Mouse (Mus musculus) hindbrain, embryonic 10.5 days (tissue): Measurements from ENCODE around the gene Krtap28-10. TPM values are rescaled to one million over a fixed set of nuclear protein-coding genes. Genes with fewer than 3 reads are reported as not detected.

Experiments
- DNase-seq: peaks from one replicate; pipeline ENCODE4 v3.0.0-alpha.2; 2017; ENCODE audit warnings: low spot score
- H3K27ac ChIP-seq: fragments of 300-500 bp; sonication (generic); 2 replicates; pipeline ENCODE4 v1.5.1; 2016; ENCODE audit warnings: mild to moderate bottlenecking, moderate library complexity
- H3K27me3 ChIP-seq: fragments of 300-500 bp; sonication (generic); 2 replicates; pipeline ENCODE4 v1.6.1; 2016; ENCODE audit warnings: mild to moderate bottlenecking; ENCODE audit not compliant: poor library complexity, insufficient read depth, severe bottlenecking
- H3K36me3 ChIP-seq: fragments of 300-500 bp; sonication (generic); 2 replicates; pipeline ENCODE4 v1.6.1; 2016; ENCODE audit warnings: mild to moderate bottlenecking, moderate library complexity
- H3K4me1 ChIP-seq: fragments of 300-500 bp; sonication (generic); replicated peaks from 2 replicates; pipeline ENCODE4 v1.6.1; 2016; ENCODE audit warnings: mild to moderate bottlenecking
- H3K4me3 ChIP-seq: fragments of 300-500 bp; sonication (generic); 2 replicates; pipeline ENCODE4 v1.5.1; 2016; ENCODE audit warnings: mild to moderate bottlenecking, moderate library complexity
- H3K9me3 ChIP-seq: fragments of 300-500 bp; sonication (generic); 2 replicates; pipeline ENCODE4 v1.6.1; 2016; ENCODE audit warnings: mild to moderate bottlenecking, moderate library complexity
- WGBS: fragments of 180-500 bp; shearing (Covaris S2); methylation state at CpG from one replicate; pipeline ENCODE4 v1.1.7; 2016; 5-methylcytosine and 5-hydroxymethylcytosine counted together
- polyA plus RNA-seq: library from polyadenylated mRNA; unstranded; fragments of >200 nt; fragmentation: Nextera tagmentation; extraction: Ambion mirVana; gene quantifications from 2 replicates; pipeline ENCODE4 v1.2.1, GENCODE M21; 2016

The Krtap28-10 gene
- not detected in 2 replicates for polyA plus RNA-seq

DNA sequence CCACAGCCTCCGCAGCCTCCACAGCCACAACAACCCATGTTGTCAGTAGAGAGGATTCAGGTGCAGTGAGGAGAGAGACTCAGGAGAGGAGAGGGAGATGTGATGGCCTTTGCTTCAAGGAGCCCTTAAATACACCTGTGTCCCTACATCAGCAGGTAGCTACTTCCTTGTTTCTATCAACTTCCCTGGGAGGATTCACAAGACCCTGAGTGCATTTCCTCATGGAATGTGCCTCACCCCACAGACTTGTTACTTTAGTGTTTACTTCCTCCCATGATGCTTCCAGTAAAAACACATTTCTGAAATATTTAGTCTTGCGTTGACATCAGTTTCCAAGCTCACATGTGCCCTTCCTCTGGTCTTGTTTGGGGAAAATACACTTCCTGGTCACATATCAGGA, at the start of gene Krtap28-10:
Krtap28-10 (minus strand) TSS at position 101 of the 400 bp plus-strand sequence.
- no peak for DNase-seq
- Histone ChIP-seq H3K27ac (no peak within 1 kb of the TSS), H3K27me3 (no peaks in the 10 kb centered on the region), H3K9me3 (no peaks in the 10 kb centered on the region), H3K4me1 (peaks cover 11% of the 10 kb centered on the region), H3K36me3 (no peaks in the 10 kb centered on the region), H3K4me3 (no peak within 1 kb of the TSS)
- 94% methylated on average over 2 of the region's 2 CpGs for WGBS

DNA sequence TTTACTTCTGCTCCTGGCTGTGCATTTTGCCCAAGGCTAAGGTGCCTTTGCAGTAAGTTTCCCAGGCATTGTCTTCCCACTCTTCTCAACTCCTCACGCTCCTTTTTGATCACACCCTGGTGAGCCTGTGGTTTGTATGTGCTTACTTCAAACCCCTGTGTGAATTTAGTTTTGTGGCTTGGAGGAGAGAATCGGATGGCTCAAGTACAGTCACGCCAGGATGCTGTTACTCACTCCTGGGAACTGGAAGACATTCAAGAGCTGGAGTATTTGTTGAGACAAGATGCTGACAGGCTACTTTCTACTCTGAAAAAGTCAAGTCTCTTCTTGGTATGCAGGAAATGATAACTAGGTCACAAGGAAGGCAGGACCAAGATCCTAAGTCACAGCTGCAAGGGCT, 49.0 kb upstream of the Krtap28-10 start:
- no peaks in the 10 kb centered on the region for H3K4me1 ChIP-seq
- H3K27ac ChIP-seq = no peak overlapping the region
- WGBS = 74% methylated on average over 3 of the region's 3 CpGs
- no peaks in the 10 kb centered on the region for H3K9me3 ChIP-seq
- H3K4me3 ChIP-seq = no peak overlapping the region
- no peaks in the 10 kb centered on the region for H3K36me3 ChIP-seq
- no peak for DNase-seq
- H3K27me3 ChIP-seq = no peaks in the 10 kb centered on the region

GRCm38 (mm10) chr1:83084790-83085189, 42.5 kb upstream of the Krtap28-10 start:
- Histone ChIP-seq H3K4me3 (no peak overlapping the region), H3K27ac (no peak overlapping the region), H3K9me3 (no peaks in the 10 kb centered on the region), H3K27me3 (no peaks in the 10 kb centered on the region), H3K36me3 (no peaks in the 10 kb centered on the region), H3K4me1 (no peaks in the 10 kb centered on the region)
- WGBS = 85% methylated on average over 2 of the region's 2 CpGs
- DNase-seq = no peak

DNA sequence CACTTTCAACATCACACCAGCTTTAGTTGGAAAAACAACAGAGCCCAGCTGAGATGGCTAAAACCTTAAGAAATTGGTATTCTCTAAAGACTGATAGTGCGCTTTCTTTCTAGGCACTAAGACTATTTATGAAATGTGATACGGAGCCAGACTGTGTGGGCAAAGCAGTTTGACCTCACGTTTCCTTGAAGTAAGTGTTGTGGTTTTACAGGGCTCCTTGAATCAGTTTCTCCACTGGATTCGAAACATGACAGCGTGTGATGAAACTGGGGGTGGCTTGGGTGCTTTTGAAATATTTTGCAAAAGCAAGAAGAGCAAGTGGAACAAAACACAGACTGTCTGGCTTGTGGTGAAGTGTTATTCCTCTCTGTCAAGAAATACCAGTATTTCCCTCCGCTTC, 34.7 kb upstream of the Krtap28-10 start:
- 75% methylated on average over 6 of the region's 6 CpGs for WGBS
- DNase-seq = no peak

DNA sequence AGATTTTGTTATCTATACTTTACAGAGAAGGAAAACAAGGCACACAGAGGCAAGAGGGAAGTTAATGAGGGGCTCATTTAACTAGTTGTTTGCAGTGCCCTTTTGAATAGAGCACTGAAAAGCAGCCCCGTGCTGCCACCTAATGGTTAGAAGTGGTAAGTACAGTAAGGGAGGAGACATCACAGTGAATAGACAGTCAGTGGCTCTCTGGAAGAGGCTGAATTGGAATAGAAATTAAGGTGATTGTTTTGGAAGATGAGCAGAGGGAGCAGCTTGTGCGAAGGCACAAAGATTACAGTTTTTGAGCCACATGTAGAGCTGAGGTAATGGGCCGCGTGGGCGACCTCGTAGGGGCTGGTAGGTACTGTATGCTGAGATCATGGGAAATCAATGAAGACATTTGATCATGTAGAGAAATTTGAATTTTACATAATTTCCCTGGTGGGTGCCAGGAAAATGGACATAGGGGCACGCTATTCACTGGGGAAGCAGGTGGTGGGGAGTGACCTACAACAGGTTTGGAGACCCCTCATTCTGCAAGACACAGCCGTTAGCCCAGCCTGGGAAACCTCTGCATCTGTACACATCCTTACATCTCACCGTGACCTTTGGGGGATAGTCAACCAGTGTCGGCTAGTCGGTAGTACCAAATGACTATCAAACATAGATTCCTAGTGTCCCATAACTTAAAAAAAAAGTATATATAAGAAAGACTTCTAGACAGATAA, 34.1 kb upstream of the Krtap28-10 start:
- H3K9me3 ChIP-seq = no peaks in the 10 kb centered on the region
- DNase-seq = peak; percentile 49
- H3K27me3 ChIP-seq = no peaks in the 10 kb centered on the region
- H3K4me3 ChIP-seq = peak overlapping the region; percentile 21; the same call in 1 of the 2 replicates
- H3K36me3 ChIP-seq = no peaks in the 10 kb centered on the region
- no peak overlapping the region for H3K27ac ChIP-seq
- H3K4me1 ChIP-seq = no peaks in the 10 kb centered on the region
- 45% methylated on average over 11 of the region's 11 CpGs for WGBS

More for the DNA sequence above, 34.7 kb upstream of the Krtap28-10 start:
- no peaks in the 10 kb centered on the region for H3K36me3 ChIP-seq
- no peaks in the 10 kb centered on the region for H3K9me3 ChIP-seq
- no peaks in the 10 kb centered on the region for H3K4me1 ChIP-seq
- no peak overlapping the region for H3K27ac ChIP-seq
- no peak overlapping the region for H3K4me3 ChIP-seq
- H3K27me3 ChIP-seq = no peaks in the 10 kb centered on the region

GRCm38 (mm10) chr1:83075526-83076189, 33.4 kb upstream of the Krtap28-10 start:
- H3K27ac ChIP-seq = no peak overlapping the region
- no peak for DNase-seq
- WGBS = 46% methylated on average over 15 of the region's 15 CpGs

DNA sequence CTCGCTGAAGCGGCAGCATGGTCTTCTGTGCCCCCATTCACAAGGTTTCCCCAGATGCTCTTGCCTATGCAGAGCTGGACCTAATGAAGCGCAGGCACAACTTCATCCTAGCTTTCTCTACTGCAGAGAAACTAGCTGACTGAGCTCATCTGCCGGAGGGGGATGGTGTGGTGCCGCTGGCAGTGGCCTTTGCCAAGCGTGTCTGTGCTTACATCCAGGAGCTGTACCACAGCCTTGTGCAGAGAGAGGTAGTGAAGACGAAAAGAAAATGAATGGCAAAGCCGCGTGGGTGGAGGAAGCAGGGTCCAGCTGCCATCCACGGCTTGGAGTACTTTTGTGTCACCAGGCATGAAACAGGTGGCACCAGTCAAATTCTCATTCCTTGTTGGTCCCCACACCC, 24.9 kb upstream of the Krtap28-10 start:
- 90% methylated on average over 10 of the region's 10 CpGs for WGBS
- no peaks in the 10 kb centered on the region for H3K9me3 ChIP-seq
- no peak overlapping the region for H3K4me3 ChIP-seq
- no peak for DNase-seq
- H3K4me1 ChIP-seq = no peaks in the 10 kb centered on the region
- H3K36me3 ChIP-seq = no peaks in the 10 kb centered on the region
- no peaks in the 10 kb centered on the region for H3K27me3 ChIP-seq
- H3K27ac ChIP-seq = no peak overlapping the region

More at GRCm38 (mm10) chr1:83075526-83076189, 33.4 kb upstream of the Krtap28-10 start:
- Histone ChIP-seq H3K36me3 (no peaks in the 10 kb centered on the region), H3K27me3 (no peaks in the 10 kb centered on the region), H3K4me1 (no peaks in the 10 kb centered on the region), H3K4me3 (peak overlapping the region; percentile 21; the same call in 1 of the 2 replicates), H3K9me3 (no peaks in the 10 kb centered on the region)

DNA sequence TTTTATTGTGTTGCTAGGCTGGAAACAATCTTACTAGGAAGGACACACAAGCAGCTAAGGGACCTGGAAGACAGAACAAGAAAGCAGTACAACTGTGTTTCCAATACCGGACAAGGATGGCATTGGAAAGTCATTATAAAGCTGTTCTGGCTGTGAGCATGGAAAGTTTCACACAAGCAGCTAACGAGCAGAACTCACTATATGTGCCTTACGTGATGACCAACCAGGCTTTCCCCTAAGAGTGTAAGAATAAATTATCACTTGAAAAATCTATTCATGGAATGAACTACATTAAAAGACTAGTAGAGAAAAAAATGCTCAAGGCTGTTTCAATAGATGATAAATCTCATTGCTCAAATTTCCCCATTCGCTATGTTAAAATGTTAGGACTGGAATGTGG, 24.3 kb upstream of the Krtap28-10 start:
- H3K27ac ChIP-seq = no peak overlapping the region
- no peaks in the 10 kb centered on the region for H3K27me3 ChIP-seq
- H3K4me3 ChIP-seq = no peak overlapping the region
- no peak for DNase-seq
- no peaks in the 10 kb centered on the region for H3K9me3 ChIP-seq
- 93% methylated on average over 4 of the region's 4 CpGs for WGBS
- no peaks in the 10 kb centered on the region for H3K36me3 ChIP-seq
- no peaks in the 10 kb centered on the region for H3K4me1 ChIP-seq

DNA sequence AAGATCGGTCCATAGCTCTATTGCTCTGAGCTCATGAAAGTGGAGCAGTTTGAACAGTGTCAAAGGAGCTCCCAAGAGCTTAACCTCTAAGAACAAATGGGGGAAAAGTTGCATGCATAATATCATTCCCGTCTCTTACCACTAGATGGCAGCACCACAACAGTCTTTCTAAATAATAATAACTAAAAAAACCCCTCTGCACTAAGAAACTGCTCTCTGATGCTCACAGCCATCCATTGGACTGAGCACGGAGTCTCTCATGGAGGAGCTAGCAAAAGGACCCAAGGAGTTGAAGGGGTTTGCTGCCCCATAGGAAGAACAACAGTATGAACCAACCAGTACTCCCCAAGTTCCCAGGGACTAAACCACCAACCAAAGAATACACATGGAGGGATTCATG, 22.6 kb upstream of the Krtap28-10 start:
- Histone ChIP-seq H3K27me3 (no peaks in the 10 kb centered on the region), H3K36me3 (no peaks in the 10 kb centered on the region), H3K9me3 (no peaks in the 10 kb centered on the region), H3K4me3 (no peak overlapping the region), H3K27ac (no peak overlapping the region), H3K4me1 (no peaks in the 10 kb centered on the region)
- DNase-seq = peak; percentile 10
- WGBS = 27% methylated on average over 3 of the region's 3 CpGs

DNA sequence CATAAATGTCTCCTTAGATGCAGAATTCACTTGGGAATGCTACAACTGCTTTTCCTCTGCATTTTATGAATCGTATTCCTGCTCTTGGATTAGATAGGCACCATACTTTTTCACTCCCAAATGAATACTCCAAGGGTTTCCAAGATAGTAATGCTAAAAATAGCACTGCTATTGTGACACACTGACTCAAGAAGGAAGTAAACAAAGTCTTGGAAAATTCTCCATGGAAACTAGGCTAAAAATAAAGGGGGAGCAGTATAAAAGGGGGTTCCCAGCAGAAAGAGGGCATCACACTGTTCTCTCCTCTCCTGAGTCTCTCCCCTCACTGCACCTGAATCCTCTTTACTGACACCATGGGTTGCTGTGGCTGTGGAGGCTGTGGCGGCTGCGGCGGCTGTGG, 18.4 kb upstream of the Krtap28-10 start, which contains the start of gene Krtap28-13:
Krtap28-13 (plus strand) TSS at position 288 of the 400 bp plus-strand sequence.
- H3K27ac ChIP-seq = no peak within 1 kb of the TSS
- WGBS = 94% methylated on average over 4 of the region's 4 CpGs

DNA sequence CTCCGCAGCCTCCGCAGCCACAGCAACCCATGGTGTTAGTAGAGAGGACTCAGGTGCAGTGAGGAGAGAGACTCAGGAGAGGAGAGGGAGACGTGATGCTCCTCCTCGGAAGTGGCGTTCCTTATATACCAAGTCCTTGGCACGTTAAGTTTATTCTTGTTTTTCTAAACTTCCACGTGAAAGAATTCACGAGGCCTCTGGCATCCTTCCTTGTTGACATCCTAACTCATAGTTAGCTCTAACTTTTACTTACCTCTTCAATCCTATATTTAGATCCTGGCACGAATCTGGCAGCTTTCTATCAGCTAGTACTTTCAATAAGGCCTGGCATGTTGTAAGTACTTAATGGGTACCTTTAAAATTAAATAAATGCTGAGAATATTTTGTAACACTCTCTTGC, 17.0 kb upstream of the Krtap28-10 start, which contains the start of gene A030005K14Rik:
A030005K14Rik (minus strand) TSS at position 101 of the 400 bp plus-strand sequence.
- H3K4me3 ChIP-seq = no peak within 1 kb of the TSS
- 91% methylated on average over 9 of the region's 9 CpGs for WGBS
- no peaks in the 10 kb centered on the region for H3K9me3 ChIP-seq
- no peaks in the 10 kb centered on the region for H3K4me1 ChIP-seq
- H3K27ac ChIP-seq = no peak within 1 kb of the TSS
- no peaks in the 10 kb centered on the region for H3K27me3 ChIP-seq
- no peaks in the 10 kb centered on the region for H3K36me3 ChIP-seq
- no peak for DNase-seq

More for the DNA sequence above, 18.4 kb upstream of the Krtap28-10 start, which contains the start of gene Krtap28-13:
- no peaks in the 10 kb centered on the region for H3K9me3 ChIP-seq
- H3K4me1 ChIP-seq = no peaks in the 10 kb centered on the region
- H3K36me3 ChIP-seq = no peaks in the 10 kb centered on the region
- no peak for DNase-seq
- H3K27me3 ChIP-seq = no peaks in the 10 kb centered on the region
- H3K4me3 ChIP-seq = no peak within 1 kb of the TSS

DNA sequence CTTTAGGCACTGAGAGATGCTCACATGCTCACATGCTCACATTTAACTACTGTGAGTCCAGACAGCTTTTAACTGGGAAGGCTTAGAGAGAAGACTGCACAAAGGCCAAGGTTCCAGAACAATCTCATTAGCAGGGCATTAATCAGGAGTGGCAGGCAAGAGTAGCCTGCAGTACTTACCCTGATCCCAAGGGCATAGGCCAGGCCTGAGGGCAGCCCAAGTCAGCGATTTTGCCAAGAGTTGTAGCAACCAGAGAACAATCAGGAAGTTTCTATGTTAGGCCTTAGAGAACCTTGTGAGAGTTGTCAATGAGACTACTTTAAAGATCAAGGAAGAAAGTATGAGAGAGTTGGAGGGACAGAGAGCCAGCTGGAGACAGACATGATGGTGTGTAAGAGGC, 16.2 kb upstream of the Krtap28-10 start:
- 67% methylated on average over 1 of the region's 1 CpGs for WGBS
- Histone ChIP-seq H3K9me3 (no peaks in the 10 kb centered on the region), H3K36me3 (no peaks in the 10 kb centered on the region), H3K27me3 (no peaks in the 10 kb centered on the region), H3K27ac (no peak overlapping the region), H3K4me3 (no peak overlapping the region), H3K4me1 (no peaks in the 10 kb centered on the region)
- no peak for DNase-seq

DNA sequence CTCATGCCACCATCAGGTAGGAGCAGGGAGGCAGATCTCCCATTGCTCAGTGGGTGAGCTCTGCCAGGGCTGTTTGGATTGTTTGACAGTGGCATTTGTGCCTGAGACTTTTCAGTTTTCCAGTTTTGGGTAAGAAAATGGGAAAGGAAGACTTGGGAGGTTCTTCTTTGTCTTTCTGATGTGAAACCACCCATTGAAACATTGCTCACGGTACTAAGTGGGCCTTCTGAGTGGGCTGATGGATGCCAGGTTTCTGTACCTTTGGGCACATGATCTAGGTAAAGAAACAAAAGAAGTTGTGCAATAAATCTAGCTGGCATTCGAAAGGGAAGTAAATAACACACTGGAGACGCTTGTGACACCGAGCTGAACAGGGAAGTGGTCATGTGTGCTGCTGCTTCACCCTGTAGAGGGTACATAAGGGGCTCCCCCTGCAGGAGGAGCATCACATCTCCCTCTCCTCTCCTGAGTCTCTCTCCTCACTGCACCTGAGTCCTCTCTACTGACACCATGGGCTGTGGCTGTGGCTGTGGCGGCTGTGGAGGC, 2.7 kb upstream of the Krtap28-10 start, which contains the start of gene Gm47969:
Gm47969 (plus strand) TSS at position 51 of the 546 bp plus-strand sequence.
- H3K9me3 ChIP-seq = no peaks in the 10 kb centered on the region
- no peaks in the 10 kb centered on the region for H3K36me3 ChIP-seq
- no peaks in the 10 kb centered on the region for H3K4me1 ChIP-seq
- H3K27ac ChIP-seq = no peak within 1 kb of the TSS
- no peaks in the 10 kb centered on the region for H3K27me3 ChIP-seq
- DNase-seq = no peak
- WGBS = 88% methylated on average over 5 of the region's 5 CpGs
- no peak within 1 kb of the TSS for H3K4me3 ChIP-seq
